Mouse (Mus musculus): ENCODE data around the gene Rpl36a. TPM values are rescaled to one million over a fixed set of nuclear protein-coding genes. Genes with fewer than 3 reads are reported as not detected.

The Rpl36a gene
- polyA plus RNA-seq, 1 experiment from 2014 or later: 279 TPM

- WGBS: 90% methylated on average over 4 of the region's 4 CpGs
- Histone ChIP-seq H3K4me3 (ENCODE audit: low read depth, low read length) (no peak overlapping the region), H3K9me3 (ENCODE audit: control insufficient read depth, low read length) (no peaks in the 10 kb centered on the region), H3K9ac (ENCODE audit: low read depth, low read length) (no peak overlapping the region), H3K36me3 (ENCODE audit: control insufficient read depth, insufficient read depth, low read length) (no peaks in the 10 kb centered on the region), H3K4me2 (replicated peaks; ENCODE audit: low read depth, low read length) (no peak overlapping the region), H3K27me3 (ENCODE audit: control insufficient read depth, insufficient read depth, low read length) (no peaks in the 10 kb centered on the region), H3K4me1 (replicated peaks; ENCODE audit: control insufficient read depth, insufficient read depth, low read length) (no peaks in the 10 kb centered on the region), H3K27ac (ENCODE audit: low read depth, low read length) (no peak overlapping the region)
- ATAC-seq (ENCODE audit: low FRiP score): no peak
- no peak for DNase-seq (ENCODE audit: low spot score)
Measured at GRCm38 (mm10) chrX:134588261-134588660, 2.8 kb downstream of the Rpl36a start.

- DNase-seq (ENCODE audit: low spot score): no peak
- H3K4me3 ChIP-seq (ENCODE audit: low read depth, low read length): no peak overlapping the region
- H3K27me3 ChIP-seq (ENCODE audit: control insufficient read depth, insufficient read depth, low read length): no peaks in the 10 kb centered on the region
- no peaks in the 10 kb centered on the region for H3K36me3 ChIP-seq (ENCODE audit: control insufficient read depth, insufficient read depth, low read length)
- no peak for ATAC-seq (ENCODE audit: low FRiP score)
- 83% methylated on average over 3 of the region's 3 CpGs for WGBS
- H3K9ac ChIP-seq (ENCODE audit: low read depth, low read length): no peak overlapping the region
- H3K27ac ChIP-seq (ENCODE audit: low read depth, low read length): no peak overlapping the region
- H3K9me3 ChIP-seq (ENCODE audit: control insufficient read depth, low read length): no peaks in the 10 kb centered on the region
- no peaks in the 10 kb centered on the region for H3K4me1 ChIP-seq (replicated peaks; ENCODE audit: control insufficient read depth, insufficient read depth, low read length)
- H3K4me2 ChIP-seq (replicated peaks; ENCODE audit: low read depth, low read length): no peak overlapping the region
Measured at GRCm38 (mm10) chrX:134588997-134589396, 3.5 kb downstream of the Rpl36a start.

GRCm38 (mm10) chrX:134589836-134590235 is 4.4 kb downstream of the Rpl36a start:
- WGBS: 67% methylated on average over 5 of the region's 5 CpGs
- Histone ChIP-seq H3K27ac (ENCODE audit: low read depth, low read length) (no peak overlapping the region), H3K27me3 (ENCODE audit: control insufficient read depth, insufficient read depth, low read length) (no peaks in the 10 kb centered on the region), H3K36me3 (ENCODE audit: control insufficient read depth, insufficient read depth, low read length) (no peaks in the 10 kb centered on the region), H3K9me3 (ENCODE audit: control insufficient read depth, low read length) (no peaks in the 10 kb centered on the region), H3K4me2 (replicated peaks; ENCODE audit: low read depth, low read length) (no peak overlapping the region), H3K4me1 (replicated peaks; ENCODE audit: control insufficient read depth, insufficient read depth, low read length) (no peaks in the 10 kb centered on the region), H3K4me3 (ENCODE audit: low read depth, low read length) (no peak overlapping the region), H3K9ac (ENCODE audit: low read depth, low read length) (no peak overlapping the region)
- no peak for ATAC-seq (ENCODE audit: low FRiP score)
- no peak for DNase-seq (ENCODE audit: low spot score)

- H3K9me3 ChIP-seq (ENCODE audit: control insufficient read depth, low read length): no peaks in the 10 kb centered on the region
- peak overlapping the region; percentile 46 for H3K4me3 ChIP-seq (ENCODE audit: low read depth, low read length)
- H3K4me2 ChIP-seq (replicated peaks; ENCODE audit: low read depth, low read length): peak overlapping the region; percentile 44
- H3K9ac ChIP-seq (ENCODE audit: low read depth, low read length): peak overlapping the region; percentile 56
- H3K27ac ChIP-seq (ENCODE audit: low read depth, low read length): no peak overlapping the region
- no peaks in the 10 kb centered on the region for H3K4me1 ChIP-seq (replicated peaks; ENCODE audit: control insufficient read depth, insufficient read depth, low read length)
- no peak for DNase-seq (ENCODE audit: low spot score)
- no peak for ATAC-seq (ENCODE audit: low FRiP score)
- 34% methylated on average over 10 of the region's 10 CpGs for WGBS
- H3K27me3 ChIP-seq (ENCODE audit: control insufficient read depth, insufficient read depth, low read length): no peaks in the 10 kb centered on the region
- H3K36me3 ChIP-seq (ENCODE audit: control insufficient read depth, insufficient read depth, low read length): no peaks in the 10 kb centered on the region
Measured at GRCm38 (mm10) chrX:134599922-134600565, 14.6 kb downstream of the Rpl36a start.

- WGBS: 17% methylated on average over 33 of the region's 33 CpGs
Measured at GRCm38 (mm10) chrX:134600659-134601379, 15.4 kb downstream of the Rpl36a start, which contains the start of the genes Gla and Hnrnph2. Gla (minus strand) TSS chrX:134601125. Hnrnph2 (plus strand) TSS chrX:134601179.

GRCm38 (mm10) chrX:134601380-134602120 is 16.1 kb downstream of the Rpl36a start:
- Histone ChIP-seq H3K27ac (ENCODE audit: low read depth, low read length) (peak overlapping the region; percentile 88), H3K9ac (ENCODE audit: low read depth, low read length) (peak overlapping the region; percentile 58), H3K4me3 (ENCODE audit: low read depth, low read length) (peak overlapping the region; percentile 49), H3K4me2 (replicated peaks; ENCODE audit: low read depth, low read length) (peak overlapping the region; percentile 35), H3K9me3 (ENCODE audit: control insufficient read depth, low read length) (no peaks in the 10 kb centered on the region), H3K36me3 (ENCODE audit: control insufficient read depth, insufficient read depth, low read length) (no peaks in the 10 kb centered on the region), H3K27me3 (ENCODE audit: control insufficient read depth, insufficient read depth, low read length) (no peaks in the 10 kb centered on the region), H3K4me1 (replicated peaks; ENCODE audit: control insufficient read depth, insufficient read depth, low read length) (no peaks in the 10 kb centered on the region)
- DNase-seq (ENCODE audit: low spot score): peak; percentile 58
- peak; percentile 89 for ATAC-seq (ENCODE audit: low FRiP score)
- 16% methylated on average over 39 of the region's 43 CpGs for WGBS

More at GRCm38 (mm10) chrX:134600659-134601379, 15.4 kb downstream of the Rpl36a start, which contains the start of the genes Gla and Hnrnph2:
- Histone ChIP-seq H3K9ac (ENCODE audit: low read depth, low read length) (peak within 1 kb of the TSS; percentile 58), H3K4me3 (ENCODE audit: low read depth, low read length) (peak within 1 kb of the TSS; percentile 49), H3K27ac (ENCODE audit: low read depth, low read length) (peak within 1 kb of the TSS; percentile 88), H3K4me2 (replicated peaks; ENCODE audit: low read depth, low read length) (peak within 1 kb of the TSS; percentile 44), H3K9me3 (ENCODE audit: control insufficient read depth, low read length) (no peaks in the 10 kb centered on the region), H3K36me3 (ENCODE audit: control insufficient read depth, insufficient read depth, low read length) (no peaks in the 10 kb centered on the region), H3K4me1 (replicated peaks; ENCODE audit: control insufficient read depth, insufficient read depth, low read length) (no peaks in the 10 kb centered on the region), H3K27me3 (ENCODE audit: control insufficient read depth, insufficient read depth, low read length) (no peaks in the 10 kb centered on the region)
- DNase-seq (ENCODE audit: low spot score) (peak; percentile 91), ATAC-seq (ENCODE audit: low FRiP score) (peak; percentile 98)

GRCm38 (mm10) chrX:134609472-134609871 is 24.0 kb downstream of the Rpl36a start:
- Histone ChIP-seq H3K4me3 (ENCODE audit: low read depth, low read length) (no peak overlapping the region), H3K27me3 (ENCODE audit: control insufficient read depth, insufficient read depth, low read length) (no peaks in the 10 kb centered on the region), H3K9me3 (ENCODE audit: control insufficient read depth, low read length) (no peaks in the 10 kb centered on the region), H3K36me3 (ENCODE audit: control insufficient read depth, insufficient read depth, low read length) (no peaks in the 10 kb centered on the region), H3K4me2 (replicated peaks; ENCODE audit: low read depth, low read length) (no peak overlapping the region), H3K27ac (ENCODE audit: low read depth, low read length) (no peak overlapping the region), H3K9ac (ENCODE audit: low read depth, low read length) (no peak overlapping the region), H3K4me1 (replicated peaks; ENCODE audit: control insufficient read depth, insufficient read depth, low read length) (no peaks in the 10 kb centered on the region)
- ATAC-seq (ENCODE audit: low FRiP score) (no peak), DNase-seq (ENCODE audit: low spot score) (no peak)
- 47% methylated on average over 4 of the region's 4 CpGs for WGBS

GRCm38 (mm10) chrX:134610984-134611383 is 25.5 kb downstream of the Rpl36a start:
- no peak overlapping the region for H3K27ac ChIP-seq (ENCODE audit: low read depth, low read length)
- DNase-seq (ENCODE audit: low spot score) (no peak), ATAC-seq (ENCODE audit: low FRiP score) (no peak)
- no peaks in the 10 kb centered on the region for H3K9me3 ChIP-seq (ENCODE audit: control insufficient read depth, low read length)
- no peak overlapping the region for H3K9ac ChIP-seq (ENCODE audit: low read depth, low read length)
- no peak overlapping the region for H3K4me3 ChIP-seq (ENCODE audit: low read depth, low read length)
- H3K4me2 ChIP-seq (replicated peaks; ENCODE audit: low read depth, low read length): no peak overlapping the region
- no peaks in the 10 kb centered on the region for H3K36me3 ChIP-seq (ENCODE audit: control insufficient read depth, insufficient read depth, low read length)
- 88% methylated on average over 4 of the region's 4 CpGs for WGBS
- no peaks in the 10 kb centered on the region for H3K4me1 ChIP-seq (replicated peaks; ENCODE audit: control insufficient read depth, insufficient read depth, low read length)
- H3K27me3 ChIP-seq (ENCODE audit: control insufficient read depth, insufficient read depth, low read length): no peaks in the 10 kb centered on the region
